Mouse (Mus musculus) gastrocnemius, adult 8-10 months (tissue): Measurements from ENCODE around the gene Lhx5. TPM values are rescaled to one million over a fixed set of nuclear protein-coding genes. Genes with fewer than 3 reads are reported as not detected.

Experiments used
- DNase-seq, 2 experiments: peaks; one replicate each; pipeline ENCODE4 v3.0.0; 2022; ENCODE audit warnings: low spot score in 2 of 2
- total RNA-seq, 4 experiments: library from RNA; stranded (reverse); gene quantifications; 2 replicates each; pipeline ENCODE4 v1.2.4; 2022

Lhx5 gene
- not detected for total RNA-seq

DNA sequence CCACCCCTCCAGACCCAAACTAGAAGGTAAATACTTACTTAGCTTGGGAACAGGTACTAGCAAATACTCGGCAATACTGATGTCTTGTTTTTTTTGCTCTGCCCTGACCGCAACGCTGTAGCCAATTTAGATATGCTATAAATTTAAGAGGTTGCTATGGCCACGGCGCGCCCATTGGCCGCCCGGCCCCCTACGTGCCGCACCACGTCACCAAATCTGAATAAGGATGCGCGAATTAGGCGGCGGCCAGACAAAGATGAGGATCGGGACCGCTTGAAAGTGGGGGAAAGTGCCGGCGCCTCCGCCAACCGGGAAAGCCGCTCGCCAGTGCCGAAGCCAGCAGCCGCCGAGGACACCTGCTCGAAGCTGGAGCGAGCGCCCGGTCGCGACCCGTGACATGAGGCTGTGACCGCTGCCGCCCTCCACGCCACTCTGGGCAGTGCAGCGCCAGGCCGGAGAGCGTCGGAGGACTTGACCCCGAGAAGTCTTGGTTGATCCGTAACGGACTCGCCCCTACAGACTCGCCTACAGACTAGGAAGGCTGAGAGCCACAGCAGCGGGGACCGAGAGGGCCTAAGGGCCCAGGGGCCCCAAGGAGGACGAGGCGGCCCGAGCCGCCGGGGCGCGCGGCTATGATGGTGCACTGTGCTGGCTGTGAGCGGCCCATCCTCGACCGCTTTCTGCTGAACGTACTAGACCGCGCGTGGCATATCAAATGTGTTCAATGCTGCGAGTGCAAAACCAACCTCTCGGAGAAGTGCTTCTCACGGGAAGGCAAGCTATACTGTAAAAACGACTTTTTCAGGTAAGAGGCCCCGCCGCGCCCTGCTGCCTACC is at the start of gene Lhx5:
Gene Lhx5 (plus strand): TSS at position 51 of the 837 bp plus-strand sequence.
- DNase-seq: no peak

GRCm38 (mm10) chr5:120386361-120386760 is 45.1 kb upstream of the Lhx5 start:
- DNase-seq: no peak

DNA sequence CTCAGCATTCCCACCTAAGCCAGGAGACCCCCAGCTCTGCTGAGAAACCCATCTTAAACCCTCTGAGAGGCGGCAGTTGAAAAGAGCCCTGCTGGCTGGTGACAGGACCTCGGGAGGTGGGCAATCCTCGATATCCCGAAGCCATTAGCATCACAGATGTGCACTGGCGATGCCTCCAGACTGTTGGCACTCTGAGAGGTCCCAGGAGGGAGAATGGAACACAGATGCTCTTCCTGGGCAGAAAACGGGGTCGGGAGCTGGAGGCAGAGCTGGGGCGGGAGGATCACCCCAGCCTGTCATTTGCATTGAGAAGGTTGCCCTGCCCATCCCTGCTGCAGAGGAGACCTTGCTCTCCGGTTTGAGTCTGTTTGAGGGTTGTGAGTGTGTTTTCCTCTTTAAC is 42.7 kb upstream of the Lhx5 start:
- DNase-seq: no peak

DNA sequence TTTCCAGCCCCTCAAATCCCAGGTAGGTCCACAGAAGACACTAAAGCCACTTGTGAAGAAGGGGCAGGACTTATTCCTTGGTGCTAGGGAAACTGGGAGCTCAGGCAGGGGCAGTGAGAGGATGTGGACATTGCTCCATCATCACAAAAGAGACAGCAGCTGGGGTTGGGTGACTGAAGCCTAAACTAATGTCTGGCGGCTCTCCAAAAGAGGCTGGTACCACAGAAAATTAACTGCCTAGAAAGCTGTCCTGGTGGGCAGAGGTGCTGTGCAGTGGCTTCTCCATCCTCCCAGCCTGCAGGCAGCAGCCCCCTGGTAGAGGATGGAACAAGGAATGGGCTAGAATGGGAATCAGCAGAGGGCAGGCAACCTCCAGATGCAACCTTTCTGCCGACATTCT is 41.5 kb upstream of the Lhx5 start:
- DNase-seq: no peak

- no peak for DNase-seq
Observed at GRCm38 (mm10) chr5:120393871-120394667, 37.4 kb upstream of the Lhx5 start.

DNA sequence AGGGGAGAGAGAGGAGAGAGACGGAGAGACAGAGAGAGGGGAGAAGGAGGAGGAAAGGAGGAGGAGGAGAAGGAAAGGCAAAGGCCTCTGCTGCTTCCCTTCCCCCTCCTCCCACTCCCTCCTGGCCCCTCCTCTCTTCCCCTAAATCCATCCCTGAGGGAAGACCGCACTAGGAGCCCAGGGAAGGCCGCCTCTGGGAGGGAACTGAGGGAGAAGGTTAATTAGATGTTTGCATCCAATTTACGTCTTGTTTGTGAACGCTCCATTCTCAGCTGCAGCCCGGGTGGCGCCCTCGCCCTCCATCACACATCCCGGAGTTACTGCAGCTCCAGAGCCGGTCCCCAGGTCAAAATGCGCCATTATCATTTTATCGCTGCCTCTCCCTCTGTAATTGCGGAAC is 33.5 kb upstream of the Lhx5 start:
- no peak for DNase-seq

DNA sequence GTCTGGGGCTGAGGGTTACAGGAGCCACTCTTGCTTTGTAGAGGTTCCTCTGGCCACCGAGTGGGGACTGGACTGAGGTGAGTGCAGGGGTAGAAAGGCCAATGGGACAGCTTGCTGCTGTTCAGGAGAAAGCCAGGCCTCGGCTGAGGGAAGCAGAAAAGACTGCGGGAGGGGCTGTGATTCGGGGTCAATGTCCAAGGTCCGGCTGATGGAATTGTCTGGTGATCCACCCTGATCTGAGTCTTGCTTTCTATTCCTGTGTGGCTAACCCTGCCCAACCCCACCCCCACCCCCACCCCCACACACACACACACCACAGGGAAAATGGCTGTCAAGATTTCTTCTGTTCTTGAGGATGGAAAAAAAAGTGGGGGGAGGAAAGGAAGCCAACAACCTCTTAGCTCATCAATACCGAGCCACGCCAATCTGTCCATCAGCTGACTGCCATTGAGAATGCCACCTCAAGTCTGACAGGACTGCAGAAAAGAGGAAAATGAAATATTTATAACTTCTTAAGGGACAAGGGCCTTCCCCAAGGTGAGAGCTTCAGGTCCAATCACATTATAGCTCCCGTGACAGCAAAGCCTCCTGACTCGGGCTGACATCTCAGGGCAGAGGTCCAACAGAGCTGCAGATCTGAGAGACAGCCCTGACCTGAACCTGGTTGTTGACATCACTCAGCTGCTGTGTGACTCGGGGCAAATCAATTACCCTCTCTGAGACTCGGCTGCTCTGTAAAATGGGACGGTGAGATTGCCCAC is 26.5 kb upstream of the Lhx5 start:
- DNase-seq: no peak

GRCm38 (mm10) chr5:120408933-120409332 is 22.6 kb upstream of the Lhx5 start:
- DNase-seq: no peak

DNA sequence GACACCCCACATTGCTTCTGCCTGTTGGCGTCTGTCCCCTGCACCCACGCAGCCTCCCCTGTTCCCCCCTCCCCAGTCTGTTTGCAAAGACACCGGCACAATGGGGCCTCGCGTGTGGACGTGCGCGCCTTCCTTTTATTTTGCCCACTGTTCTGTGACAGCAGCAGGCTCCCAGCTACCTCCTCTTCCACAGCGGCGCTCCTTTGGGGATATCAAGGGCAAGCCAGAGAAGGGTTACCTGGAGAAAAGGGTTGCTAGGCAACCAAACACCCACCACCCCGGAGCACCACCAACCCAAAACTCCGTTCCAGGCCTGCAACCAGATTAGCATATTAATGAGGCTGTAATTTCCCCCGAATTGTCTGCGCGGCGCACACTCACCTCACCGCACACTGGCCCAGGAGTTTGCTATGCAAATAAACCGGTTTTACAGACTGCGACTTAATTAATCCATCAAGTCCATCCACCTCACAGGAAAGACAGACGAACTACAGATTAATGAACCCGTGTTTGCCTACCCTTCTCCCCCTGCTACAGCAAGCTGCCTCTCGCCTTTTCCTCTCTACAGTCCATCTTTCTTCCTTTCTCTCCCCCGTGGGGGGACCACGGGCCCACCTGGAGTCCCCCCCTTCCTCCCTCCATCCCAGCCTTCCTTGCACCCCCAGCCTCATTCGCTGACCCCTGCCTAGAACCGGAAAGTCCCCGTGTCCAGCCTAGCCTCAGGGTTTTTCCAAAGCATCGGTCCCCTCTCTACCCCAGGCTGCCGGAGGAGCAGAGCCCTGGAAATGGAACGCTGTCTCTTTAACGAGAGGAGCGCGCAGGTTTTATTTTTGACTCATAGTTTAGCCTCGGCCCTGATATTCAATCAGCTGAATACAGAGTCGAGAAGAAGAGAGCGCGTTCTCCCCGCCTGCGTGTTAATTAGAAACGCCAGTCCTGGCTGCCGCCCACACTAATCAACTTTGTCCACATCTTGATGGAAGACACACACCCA is 21.8 kb upstream of the Lhx5 start:
- DNase-seq: no peak

- no peak for DNase-seq
Observed at GRCm38 (mm10) chr5:120413436-120413835, 18.1 kb upstream of the Lhx5 start.

- DNase-seq: no peak
Observed at GRCm38 (mm10) chr5:120420106-120420505, 11.4 kb upstream of the Lhx5 start.

- no peak for DNase-seq
Observed at GRCm38 (mm10) chr5:120424039-120424438, 7.5 kb upstream of the Lhx5 start.

- no peak for DNase-seq
Observed at GRCm38 (mm10) chr5:120424657-120425056, 6.8 kb upstream of the Lhx5 start.

GRCm38 (mm10) chr5:120425711-120426110 is 5.8 kb upstream of the Lhx5 start:
- no peak for DNase-seq

DNA sequence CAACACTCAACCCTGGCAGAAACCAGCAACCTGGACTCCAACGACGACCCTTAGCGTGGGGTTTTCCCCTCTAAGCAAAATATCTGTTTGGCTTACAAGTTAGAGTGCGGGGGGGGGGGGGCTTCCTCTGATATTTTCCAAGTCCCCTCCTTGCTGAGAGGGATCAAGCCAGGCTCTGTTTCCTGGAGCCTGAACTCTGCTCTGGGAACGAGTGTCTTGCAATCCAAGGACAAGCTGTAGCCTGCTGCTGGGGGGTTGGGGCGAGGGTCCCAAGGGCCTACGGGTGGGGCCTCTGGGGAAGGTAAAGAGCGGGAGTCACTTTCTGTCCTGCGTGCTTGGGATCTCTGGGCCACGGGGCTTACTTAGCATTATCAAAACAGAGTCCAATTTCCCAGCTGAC is 4.9 kb upstream of the Lhx5 start:
- DNase-seq: no peak

GRCm38 (mm10) chr5:120427451-120427938 is 4.0 kb upstream of the Lhx5 start:
- DNase-seq: no peak

GRCm38 (mm10) chr5:120428189-120428838 is 3.2 kb upstream of the Lhx5 start:
- DNase-seq: no peak

DNA sequence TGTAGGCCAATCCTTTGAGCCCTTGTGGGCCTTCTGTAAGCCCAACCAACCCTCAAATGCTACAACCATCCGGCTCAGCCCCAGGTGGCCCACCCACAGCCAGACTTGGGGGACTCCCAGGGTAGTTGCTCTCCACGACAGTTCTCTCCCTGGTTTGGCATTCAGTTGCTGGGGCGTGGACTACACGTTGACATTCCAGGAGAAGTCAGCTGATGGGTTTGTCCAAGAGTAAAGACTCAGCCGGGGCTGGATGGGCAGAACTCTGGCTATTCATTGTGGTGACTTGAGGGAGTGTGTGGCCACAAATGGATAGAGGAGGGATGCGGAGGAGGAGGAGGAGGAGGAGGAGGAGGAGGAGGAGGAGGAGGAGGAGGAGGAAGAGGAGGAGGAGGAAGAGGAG is 2.5 kb upstream of the Lhx5 start:
- no peak for DNase-seq

DNA sequence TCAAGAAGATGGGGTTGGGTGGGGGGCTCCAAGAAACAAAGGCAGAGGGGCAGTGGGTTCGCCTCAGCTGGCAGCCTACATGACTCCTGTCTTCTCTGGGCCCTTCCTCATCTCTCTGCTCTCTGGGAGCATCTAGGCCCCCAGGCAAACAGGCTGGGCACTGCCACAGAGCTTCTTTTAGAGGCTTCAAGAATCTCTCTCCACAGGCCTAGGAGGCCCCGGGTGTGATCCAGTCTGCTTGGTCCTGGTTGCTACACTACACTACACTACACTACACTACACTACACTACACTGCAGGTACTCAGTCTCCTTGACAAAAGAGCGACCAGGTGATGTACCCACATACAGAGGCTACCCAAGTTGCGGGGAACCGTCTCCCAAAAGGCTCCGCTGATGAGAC is 1.8 kb upstream of the Lhx5 start:
- DNase-seq: no peak

GRCm38 (mm10) chr5:120431001-120431583 is 407 bp upstream of the Lhx5 start:
- no peak for DNase-seq
